Comparison of ENCODE assay signal across 18 mouse cellular contexts in genomic region chr8:122586171-122586570, GRCm38 (mm10). TPM values are rescaled to one million over a fixed set of nuclear protein-coding genes. Genes with fewer than 3 reads are reported as not detected.
DNase-seq lines count a peak whose midpoint lies in the region; ATAC-seq and TF ChIP-seq lines count a peak whose summit lies in the region.
"Had no signal": no experiment of that assay in that cellular context is flagged by ENCODE, and none has a peak within 500 bp of the region (broad histone marks: within the 10 kb centered on the region; RNA-seq: fewer than 3 reads in every experiment).

No protein-coding gene starts in this region.

- TF ChIP-seq POLR2A in small intestine, adult 2 months (IDR thresholded peaks at IDR 0.05; ENCODE audit: low read depth, low read length): no peak

- no peak for ATAC-seq in embryonic facial prominence, embryonic 13.5 days (ENCODE audit: insufficient number of reproducible peaks, insufficient read depth, low FRiP score, low TSS enrichment, low read depth)
- ATAC-seq in intestine, embryonic 14.5 days (replicated peaks; ENCODE audit: low FRiP score, low TSS enrichment, low read depth): no peak
- ATAC-seq: midbrain, embryonic 16.5 days had no signal

- no peaks in the 10 kb centered on the region for H3K27me3 ChIP-seq in embryonic facial prominence, embryonic 13.5 days
- H3K27me3 ChIP-seq in embryonic facial prominence, embryonic 10.5 days (replicated peaks; ENCODE audit: low read depth, poor library complexity, severe bottlenecking): no peaks in the 10 kb centered on the region
- no peaks in the 10 kb centered on the region for H3K27me3 ChIP-seq in intestine, embryonic 14.5 days (replicated peaks; ENCODE audit: control insufficient read depth, insufficient read depth, low read length)
- H3K27me3 ChIP-seq in small intestine, adult 2 months (ENCODE audit: control insufficient read depth, insufficient read depth, low read length): no peaks in the 10 kb centered on the region
- H3K27me3 ChIP-seq: heart, embryonic 13.5 days; neural tube, embryonic 12.5 days had no signal

- no peaks in the 10 kb centered on the region for H3K36me3 ChIP-seq in embryonic facial prominence, embryonic 13.5 days
- H3K36me3 ChIP-seq in embryonic facial prominence, embryonic 10.5 days (replicated peaks): no peaks in the 10 kb centered on the region
- no peaks in the 10 kb centered on the region for H3K36me3 ChIP-seq in intestine, embryonic 14.5 days (ENCODE audit: control insufficient read depth, insufficient read depth, low read length)
- no peaks in the 10 kb centered on the region for H3K36me3 ChIP-seq in small intestine, adult 2 months (ENCODE audit: control insufficient read depth, insufficient read depth, low read length)
- H3K36me3 ChIP-seq: heart, embryonic 13.5 days; neural tube, embryonic 12.5 days had no signal

- no peak for DNase-seq in embryonic facial prominence, embryonic 10.5 days (ENCODE audit: low spot score)
- DNase-seq in kidney, postnatal 14 days: peak; percentile 44
- no peak for DNase-seq in kidney, postnatal 36 days
- DNase-seq in intestine, embryonic 14.5 days (ENCODE audit: low spot score): no peak
- DNase-seq in urinary bladder, postnatal 14 days (ENCODE audit: low spot score): no peak
- DNase-seq in gastrocnemius, adult 8-10 months (ENCODE audit: low spot score in 2 of 2): no peak
- DNase-seq: adrenal gland, adult 8-10 months; cerebellum, adult 9-11 months; kidney, adult 8-10 months; lung, adult 18-20 months; lung, postnatal 36 days; retina, postnatal 1 day; thymus, postnatal 25 days had no signal

- no peak overlapping the region for H3K27ac ChIP-seq in embryonic facial prominence, embryonic 13.5 days
- H3K27ac ChIP-seq in embryonic facial prominence, embryonic 10.5 days (replicated peaks): no peak overlapping the region
- 0 out of 2 replicates have a peak overlapping the region, but pooled peaks have one; percentile 23 for H3K27ac ChIP-seq in intestine, embryonic 14.5 days (ENCODE audit: low read depth)
- peak overlapping the region; percentile 95 for H3K27ac ChIP-seq in small intestine, adult 2 months (ENCODE audit: insufficient read depth, low read depth, low read length)
- H3K27ac ChIP-seq: heart, embryonic 13.5 days; neural tube, embryonic 12.5 days had no signal

- 0 out of 2 replicates have a peak overlapping the region, but pooled peaks have one; percentile 27 for H3K9ac ChIP-seq in embryonic facial prominence, embryonic 13.5 days
- no peak overlapping the region for H3K9ac ChIP-seq in intestine, embryonic 14.5 days (ENCODE audit: low read length)
- H3K9ac ChIP-seq: heart, embryonic 13.5 days; neural tube, embryonic 12.5 days had no signal

- TF ChIP-seq CTCF in small intestine, adult 2 months (IDR thresholded peaks at IDR 0.05; ENCODE audit: extremely low read depth, insufficient read length, insufficient replicate concordance, low read depth, low read length): no peak

- H3K4me2 ChIP-seq in embryonic facial prominence, embryonic 13.5 days: no peak overlapping the region
- no peak overlapping the region for H3K4me2 ChIP-seq in intestine, embryonic 14.5 days (ENCODE audit: low read length)
- H3K4me2 ChIP-seq: heart, embryonic 13.5 days; neural tube, embryonic 12.5 days had no signal

- H3K4me3 ChIP-seq in embryonic facial prominence, embryonic 13.5 days: no peak overlapping the region
- H3K4me3 ChIP-seq in embryonic facial prominence, embryonic 10.5 days: no peak overlapping the region
- no peak overlapping the region for H3K4me3 ChIP-seq in intestine, embryonic 14.5 days (ENCODE audit: low read depth, low read length)
- no peak overlapping the region for H3K4me3 ChIP-seq in small intestine, adult 2 months (ENCODE audit: low read depth, low read length)
- H3K4me3 ChIP-seq: heart, embryonic 13.5 days; neural tube, embryonic 12.5 days had no signal

- H3K9me3 ChIP-seq in embryonic facial prominence, embryonic 13.5 days: no peaks in the 10 kb centered on the region
- no peaks in the 10 kb centered on the region for H3K9me3 ChIP-seq in embryonic facial prominence, embryonic 10.5 days
- H3K9me3 ChIP-seq in intestine, embryonic 14.5 days (ENCODE audit: control insufficient read depth, low read length): no peaks in the 10 kb centered on the region
- H3K9me3 ChIP-seq: heart, embryonic 13.5 days; neural tube, embryonic 12.5 days had no signal

- WGBS in embryonic facial prominence, embryonic 13.5 days: 36% methylated on average over 7 of the region's 7 CpGs
- 56% methylated on average over 7 of the region's 7 CpGs for WGBS in embryonic facial prominence, embryonic 10.5 days
- WGBS in intestine, embryonic 14.5 days: 71% methylated on average over 7 of the region's 7 CpGs
- 51% methylated on average over 7 of the region's 7 CpGs for WGBS in small intestine, adult 2 months

- peaks cover 18% of the 10 kb centered on the region for H3K4me1 ChIP-seq in embryonic facial prominence, embryonic 13.5 days
- peaks cover 21% of the 10 kb centered on the region for H3K4me1 ChIP-seq in embryonic facial prominence, embryonic 10.5 days
- peaks cover 9% of the 10 kb centered on the region for H3K4me1 ChIP-seq in intestine, embryonic 14.5 days (replicated peaks; ENCODE audit: control insufficient read depth, insufficient read depth, low read length)
- H3K4me1 ChIP-seq in small intestine, adult 2 months (ENCODE audit: control insufficient read depth, insufficient read depth, insufficient read length, low read length): peaks cover 41% of the 10 kb centered on the region

RNA-seq across cellular contexts. Expression of gene Aprt, which starts 9.5 kb away (rescaled TPM):
- polyA plus RNA-seq in embryonic facial prominence, embryonic 13.5 days (2015; fragmentation: Nextera tagmentation; extraction: Ambion mirVana): 296 and 355 TPM in 2 replicates
- 296 and 300 TPM in 2 replicates for polyA plus RNA-seq in embryonic facial prominence, embryonic 10.5 days (2016; fragmentation: Nextera tagmentation; extraction: Ambion mirVana)
- polyA plus RNA-seq in intestine, embryonic 14.5 days (2014; fragmentation: Nextera tagmentation; extraction: Ambion mirVana): 580 and 583 TPM in 2 replicates
- 327 and 537 TPM in 2 replicates for polyA plus RNA-seq in small intestine, adult 2 months (2012; rRNA removed)
- total RNA-seq in gastrocnemius, adult 8-10 months (2022): 10 to 100 TPM; 42.7 to 49.4 (median 45.2) TPM

RNA-seq across cellular contexts. Expression of gene Cdt1, which starts 18.4 kb away (rescaled TPM):
- 34.3 and 39.6 TPM in 2 replicates for polyA plus RNA-seq in embryonic facial prominence, embryonic 13.5 days (2015; fragmentation: Nextera tagmentation; extraction: Ambion mirVana)
- 70.0 and 76.4 TPM in 2 replicates for polyA plus RNA-seq in embryonic facial prominence, embryonic 10.5 days (2016; fragmentation: Nextera tagmentation; extraction: Ambion mirVana)
- polyA plus RNA-seq in intestine, embryonic 14.5 days (2014; fragmentation: Nextera tagmentation; extraction: Ambion mirVana): 43.8 and 49.3 TPM in 2 replicates
- polyA plus RNA-seq in small intestine, adult 2 months (2012; rRNA removed): 26.8 and 64.8 TPM in 2 replicates
- 1 to 10 TPM in 1 of 4 experiments, under 1 TPM in 3; 0.47 to 1.0 (median 0.83) TPM for total RNA-seq in gastrocnemius, adult 8-10 months (2022)

RNA-seq across cellular contexts. Expression of gene Galns, which starts 25.1 kb away (rescaled TPM):
- polyA plus RNA-seq in embryonic facial prominence, embryonic 13.5 days (2015; fragmentation: Nextera tagmentation; extraction: Ambion mirVana): 7.5 and 7.6 TPM in 2 replicates
- 4.6 and 5.2 TPM in 2 replicates for polyA plus RNA-seq in embryonic facial prominence, embryonic 10.5 days (2016; fragmentation: Nextera tagmentation; extraction: Ambion mirVana)
- 12.2 and 13.8 TPM in 2 replicates for polyA plus RNA-seq in intestine, embryonic 14.5 days (2014; fragmentation: Nextera tagmentation; extraction: Ambion mirVana)
- 9.7 and 20.4 TPM in 2 replicates for polyA plus RNA-seq in small intestine, adult 2 months (2012; rRNA removed)
- total RNA-seq in gastrocnemius, adult 8-10 months (2022): under 1 TPM; 0.92 to 0.96 (median 0.93) TPM

RNA-seq across cellular contexts. Expression of gene Trappc2l, which starts 25.3 kb away (rescaled TPM):
- 53.0 and 57.7 TPM in 2 replicates for polyA plus RNA-seq in embryonic facial prominence, embryonic 13.5 days (2015; fragmentation: Nextera tagmentation; extraction: Ambion mirVana)
- polyA plus RNA-seq in embryonic facial prominence, embryonic 10.5 days (2016; fragmentation: Nextera tagmentation; extraction: Ambion mirVana): 49.6 and 54.9 TPM in 2 replicates
- polyA plus RNA-seq in intestine, embryonic 14.5 days (2014; fragmentation: Nextera tagmentation; extraction: Ambion mirVana): 67.3 and 71.8 TPM in 2 replicates
- 59.9 and 161 TPM in 2 replicates for polyA plus RNA-seq in small intestine, adult 2 months (2012; rRNA removed)
- total RNA-seq in gastrocnemius, adult 8-10 months (2022): 10 to 100 TPM; 38.7 to 49.7 (median 44.0) TPM

RNA-seq across cellular contexts. Expression of gene Piezo1, which starts 35.0 kb away (rescaled TPM):
- 8.4 and 16.2 TPM in 2 replicates for polyA plus RNA-seq in embryonic facial prominence, embryonic 13.5 days (2015; fragmentation: Nextera tagmentation; extraction: Ambion mirVana)
- 8.5 and 9.0 TPM in 2 replicates for polyA plus RNA-seq in embryonic facial prominence, embryonic 10.5 days (2016; fragmentation: Nextera tagmentation; extraction: Ambion mirVana)
- 17.9 and 21.6 TPM in 2 replicates for polyA plus RNA-seq in intestine, embryonic 14.5 days (2014; fragmentation: Nextera tagmentation; extraction: Ambion mirVana)
- 29.5 and 36.4 TPM in 2 replicates for polyA plus RNA-seq in small intestine, adult 2 months (2012; rRNA removed)
- total RNA-seq in gastrocnemius, adult 8-10 months (2022): 10 to 100 TPM; 11.7 to 14.4 (median 13.9) TPM

Comparison
In these comparisons a context has a peak if more than half of its experiments do, and no peak if none do; other contexts are left out.
1. H3K27ac ChIP-seq: peak in intestine, embryonic 14.5 days (single experiment) and small intestine, adult 2 months (single experiment); none in embryonic facial prominence, embryonic 13.5 days (single experiment) and embryonic facial prominence, embryonic 10.5 days (single experiment).